Mouse (Mus musculus) small intestine, adult 2 months (tissue): Measurements from ENCODE around the gene Rcc1. TPM values are rescaled to one million over a fixed set of nuclear protein-coding genes. Genes with fewer than 3 reads are reported as not detected.

Experiments used
- H3K27ac ChIP-seq: fragments of 200-500 bp; 2 replicates; pipeline ENCODE4 v1.5.1; 2012; ENCODE audit warnings: low read depth, low read length, control low read depth, inconsistent platforms; ENCODE audit not compliant: insufficient read depth
- H3K27me3 ChIP-seq: fragments of 200-500 bp; 2 replicates; pipeline ENCODE4 v1.6.1; 2012; ENCODE audit warnings: mild to moderate bottlenecking, moderate library complexity, low read length, inconsistent platforms; ENCODE audit not compliant: control insufficient read depth, insufficient read depth
- H3K36me3 ChIP-seq: fragments of 200-500 bp; 2 replicates; pipeline ENCODE4 v1.6.1; 2012; ENCODE audit warnings: mild to moderate bottlenecking, low read length, control low read depth, inconsistent platforms; ENCODE audit not compliant: control insufficient read depth, insufficient read depth
- H3K4me1 ChIP-seq: fragments of 200-500 bp; 2 replicates; pipeline ENCODE4 v1.6.1; 2012; ENCODE audit warnings: low read length, inconsistent platforms, mixed read lengths; ENCODE audit not compliant: control insufficient read depth, insufficient read depth, insufficient read length
- H3K4me3 ChIP-seq: fragments of 200-500 bp; 2 replicates; pipeline ENCODE4 v1.5.1; 2012; ENCODE audit warnings: low read depth, mild to moderate bottlenecking, control low read depth, inconsistent platforms, low read length, moderate library complexity
- CTCF ChIP-seq: fragments of 200-500 bp; IDR thresholded peaks from 2 replicates; pipeline ENCODE4 v1.5.1; 2012; ENCODE audit warnings: low read depth, mild to moderate bottlenecking, control low read depth, inconsistent platforms, low read length, moderate library complexity, mixed read lengths; ENCODE audit not compliant: insufficient replicate concordance, insufficient read length; ENCODE audit errors: extremely low read depth
- POLR2A ChIP-seq: fragments of 200-500 bp; IDR thresholded peaks from 2 replicates; pipeline ENCODE4 v1.6.1; 2012; ENCODE audit warnings: low read depth, mild to moderate bottlenecking, control low read depth, inconsistent platforms, low read length, moderate library complexity
- WGBS: fragments of 180-500 bp; shearing (Covaris S2); methylation state at CpG from one replicate; pipeline ENCODE4 v1.1.7; 2018; 5-methylcytosine and 5-hydroxymethylcytosine counted together
- polyA plus RNA-seq: library from polyadenylated mRNA; depleted of rRNA; stranded (reverse); fragments of >200 nt; gene quantifications from 2 replicates; pipeline ENCODE4 v1.2.3, GENCODE M21; 2012

Gene Rcc1
- polyA plus RNA-seq, 1 experiment, result 9.6 TPM

- 79% methylated on average over 3 of the region's 3 CpGs for WGBS
- Histone ChIP-seq H3K36me3 (peaks cover 34% of the 10 kb centered on the region), H3K4me3 (no peak overlapping the region), H3K27me3 (no peaks in the 10 kb centered on the region), H3K4me1 (peaks cover 6% of the 10 kb centered on the region; the same call in 1 of the 2 replicates), H3K27ac (no peak overlapping the region)
- TF ChIP-seq CTCF (no peak), POLR2A (no peak)
These were observed 2.0 kb upstream of the Rcc1 start for GRCm38 (mm10) chr4:132355403-132355802.

DNA sequence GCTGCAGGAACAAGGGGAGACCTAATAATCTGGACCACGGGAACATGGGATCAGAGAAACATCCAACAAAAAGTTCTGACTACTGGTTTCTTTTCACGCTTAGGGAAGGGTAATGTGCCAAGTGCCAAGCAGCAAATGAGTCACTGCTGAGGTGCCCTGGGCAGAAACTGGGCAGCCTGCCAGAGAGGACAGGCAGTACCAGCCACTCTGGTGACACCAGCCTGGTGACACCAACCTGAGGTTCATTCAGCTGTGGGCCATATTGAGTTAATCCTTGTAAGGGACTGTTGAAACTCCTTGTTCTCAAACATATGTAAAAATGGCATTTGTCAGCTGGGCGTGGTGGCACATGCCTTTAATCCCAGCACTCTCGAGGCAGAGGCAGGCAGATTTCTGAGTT is 1.2 kb upstream of the Rcc1 start:
- Histone ChIP-seq H3K4me3 (no peak overlapping the region), H3K27me3 (no peaks in the 10 kb centered on the region), H3K36me3 (peaks cover 31% of the 10 kb centered on the region), H3K4me1 (peaks cover 6% of the 10 kb centered on the region; the same call in 1 of the 2 replicates), H3K27ac (peak overlapping the region; percentile 84)
- 37% methylated on average over 4 of the region's 4 CpGs for WGBS
- TF ChIP-seq CTCF, result no peak
- no peak for TF ChIP-seq POLR2A

GRCm38 (mm10) chr4:132352739-132353138 is 666 bp downstream of the Rcc1 start:
- Histone ChIP-seq H3K4me3 (peak overlapping the region; percentile 74), H3K27ac (peak overlapping the region; percentile 84), H3K27me3 (no peaks in the 10 kb centered on the region), H3K4me1 (peaks cover 6% of the 10 kb centered on the region; the same call in 1 of the 2 replicates), H3K36me3 (peaks cover 16% of the 10 kb centered on the region)
- no peak for TF ChIP-seq POLR2A
- TF ChIP-seq CTCF, result peak; percentile 23; the same call in 1 of the 2 replicates
- WGBS, result 0% methylated on average over 14 of the region's 14 CpGs

- TF ChIP-seq POLR2A, result no peak
- no peak for TF ChIP-seq CTCF
- H3K27me3 ChIP-seq, result no peaks in the 10 kb centered on the region
- peaks cover 8% of the 10 kb centered on the region for H3K36me3 ChIP-seq
- no peak overlapping the region for H3K4me3 ChIP-seq
- H3K4me1 ChIP-seq, result peaks cover 7% of the 10 kb centered on the region; the same call in 1 of the 2 replicates
- WGBS, result 28% methylated on average over 1 of the region's 1 CpGs
- no peak overlapping the region for H3K27ac ChIP-seq
These were observed 2.0 kb downstream of the Rcc1 start for GRCm38 (mm10) chr4:132351401-132351800.

GRCm38 (mm10) chr4:132350854-132351253 is 2.6 kb downstream of the Rcc1 start:
- Histone ChIP-seq H3K36me3 (peaks cover 8% of the 10 kb centered on the region), H3K27ac (no peak overlapping the region), H3K4me3 (no peak overlapping the region), H3K27me3 (no peaks in the 10 kb centered on the region), H3K4me1 (peaks cover 7% of the 10 kb centered on the region; the same call in 1 of the 2 replicates)
- TF ChIP-seq CTCF, result no peak
- no peak for TF ChIP-seq POLR2A
- 85% methylated on average over 3 of the region's 3 CpGs for WGBS

GRCm38 (mm10) chr4:132350123-132350740 is 3.2 kb downstream of the Rcc1 start:
- Histone ChIP-seq H3K4me1 (peaks cover 7% of the 10 kb centered on the region; the same call in 1 of the 2 replicates), H3K27ac (no peak overlapping the region), H3K36me3 (peaks cover 8% of the 10 kb centered on the region), H3K4me3 (no peak overlapping the region), H3K27me3 (no peaks in the 10 kb centered on the region)
- 70% methylated on average over 2 of the region's 2 CpGs for WGBS
- TF ChIP-seq POLR2A, result no peak
- no peak for TF ChIP-seq CTCF

- Histone ChIP-seq H3K27me3 (no peaks in the 10 kb centered on the region), H3K4me3 (no peak overlapping the region), H3K4me1 (peaks cover 9% of the 10 kb centered on the region; the same call in 1 of the 2 replicates), H3K36me3 (peaks cover 8% of the 10 kb centered on the region), H3K27ac (no peak overlapping the region)
- TF ChIP-seq CTCF (peak; percentile 20; the same call in 1 of the 2 replicates), POLR2A (no peak)
- 62% methylated on average over 3 of the region's 3 CpGs for WGBS
These were observed 3.8 kb downstream of the Rcc1 start for GRCm38 (mm10) chr4:132349495-132350122.
